Mouse (Mus musculus) ES-E14 (cell line): Measurements from ENCODE around the gene Klhl35. TPM values are rescaled to one million over a fixed set of nuclear protein-coding genes. Genes with fewer than 3 reads are reported as not detected.
A peak's percentile ranks its signal among the peaks of the same experiment; 100 is the strongest.

Experiments used
- DNase-seq: peaks from one replicate; pipeline ENCODE4 v3.0.0-alpha.2; 2013; ENCODE audit warnings: low read depth, low spot score
- H3K27ac ChIP-seq: 2 replicates; pipeline ENCODE4 v1.5.1; 2012; ENCODE audit warnings: low read depth, mild to moderate bottlenecking, low read length, moderate library complexity, mixed read lengths; ENCODE audit not compliant: poor library complexity, insufficient read depth, severe bottlenecking
- H3K36me3 ChIP-seq: 2 replicates; pipeline ENCODE4 v1.6.1; 2012; ENCODE audit warnings: mild to moderate bottlenecking, low read length, moderate library complexity, mixed read lengths; ENCODE audit not compliant: control insufficient read depth, poor library complexity, insufficient read depth, severe bottlenecking
- H3K4me1 ChIP-seq, 2 experiments: fragments of 150-350 bp in 1 of 2; sonication (generic) in 1 of 2; 2 replicates each; pipeline ENCODE4 v1.6.1; 2012; ENCODE audit warnings: low read length in 2 of 2, mild to moderate bottlenecking in 1 of 2, mixed read lengths in 1 of 2; ENCODE audit not compliant: control insufficient read depth in 2 of 2, insufficient read depth in 2 of 2, poor library complexity in 1 of 2
- H3K4me3 ChIP-seq, 2 experiments: fragments of 150-350 bp in 1 of 2; sonication (generic) in 1 of 2; 2 replicates each; pipeline ENCODE4 v1.5.1; 2012; ENCODE audit warnings: low read length in 2 of 2, low read depth in 1 of 2, mild to moderate bottlenecking in 1 of 2, mixed read lengths in 1 of 2; ENCODE audit not compliant: insufficient read depth in 1 of 2, poor library complexity in 1 of 2, severe bottlenecking in 1 of 2
- H3K9ac ChIP-seq: 2 replicates; pipeline ENCODE4 v1.6.1; 2012; ENCODE audit warnings: low read depth, mild to moderate bottlenecking, low read length, mixed read lengths; ENCODE audit not compliant: poor library complexity, insufficient read depth, severe bottlenecking
- H3K9me3 ChIP-seq: fragments of 150-350 bp; sonication (generic); 2 replicates; pipeline ENCODE4 v1.6.1; 2012; ENCODE audit warnings: low read depth, mild to moderate bottlenecking, low read length; ENCODE audit not compliant: control insufficient read depth, insufficient read depth
- CHD2 ChIP-seq: IDR thresholded peaks from 2 replicates; pipeline ENCODE4 v1.6.1; 2014; ENCODE audit warnings: mild to moderate bottlenecking, low read depth, low read length, inconsistent platforms
- HCFC1 ChIP-seq: IDR thresholded peaks from 2 replicates; pipeline ENCODE4 v1.6.1; 2012; ENCODE audit warnings: low read length, inconsistent platforms, borderline replicate concordance; ENCODE audit not compliant: insufficient read depth
- MAFK ChIP-seq: IDR thresholded peaks from 2 replicates; pipeline ENCODE4 v1.6.1; 2014; ENCODE audit warnings: mild to moderate bottlenecking, low read depth, low read length, inconsistent platforms; ENCODE audit not compliant: insufficient read depth
- ZC3H11A ChIP-seq: IDR thresholded peaks from 2 replicates; pipeline ENCODE4 v1.6.1; 2012; ENCODE audit warnings: low read depth, mild to moderate bottlenecking, inconsistent platforms, low read length, borderline replicate concordance
- ZNF384 ChIP-seq: IDR thresholded peaks from 2 replicates; pipeline ENCODE4 v1.6.1; 2012; ENCODE audit warnings: low read depth, low read length, inconsistent platforms
- in situ Hi-C, 2 experiments: fragments of 600-800 bp; cut with MboI; formaldehyde crosslinking; loops; one replicate each; pipeline ENCODE4 v1.15.1; 2025; ENCODE audit warnings: low sequenced_read_pairs in 2 of 2, inconsistent platforms in 1 of 2; ENCODE audit not compliant: unreplicated experiment in 2 of 2
- total RNA-seq: library from RNA; depleted of rRNA; stranded (reverse); fragments of 300-350 nt; gene quantifications from 2 replicates; pipeline ENCODE4 v1.2.3, GENCODE M21; 2012; rRNA removed

Gene Klhl35
- total RNA-seq, 1 experiment, result 0.31 TPM

DNA sequence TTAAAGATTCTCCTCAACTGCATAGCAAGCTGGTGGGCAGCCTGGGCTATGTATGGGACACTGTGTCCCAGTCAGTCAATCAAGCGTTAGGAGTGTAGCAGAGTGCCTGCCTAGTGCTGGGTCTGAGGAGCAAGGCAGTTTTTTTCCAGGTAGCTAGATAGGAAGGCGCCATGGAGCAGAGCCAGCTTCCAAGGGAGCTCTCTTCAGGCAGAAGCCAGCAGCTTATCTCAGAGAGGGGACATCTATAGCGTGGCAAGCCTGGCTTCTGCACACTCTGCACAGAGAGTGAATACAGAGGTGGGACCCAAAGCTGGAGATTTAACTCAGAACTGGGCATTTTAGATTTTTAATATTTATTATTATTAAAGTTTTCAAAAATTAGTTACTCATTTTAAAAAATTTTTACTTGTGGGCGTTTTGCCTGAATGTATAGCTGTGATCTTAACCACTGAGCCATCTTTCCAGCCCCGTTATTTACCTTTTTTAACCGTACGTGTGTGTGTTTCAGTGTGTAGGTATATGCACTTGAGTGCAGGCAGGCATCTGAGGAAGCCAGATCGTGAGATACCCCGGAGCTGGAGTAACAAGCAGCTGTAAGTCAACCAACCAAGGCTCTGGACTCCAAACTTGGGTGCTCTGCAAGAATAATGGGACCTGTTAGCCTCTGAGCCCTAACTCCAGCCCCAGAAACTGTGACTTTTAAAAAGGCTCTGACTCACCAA, 50.4 kb downstream of the Klhl35 start:
- Histone ChIP-seq H3K4me1 (peaks cover 0 to 6% of the 10 kb centered on the region in 2 experiments; a peak in 2 of 4 replicates), H3K4me3 (no peak overlapping the region), H3K27ac (no peak overlapping the region), H3K9ac (no peak overlapping the region), H3K36me3 (no peaks in the 10 kb centered on the region), H3K9me3 (no peaks in the 10 kb centered on the region)
- in situ Hi-C loops, result no loop called here
- DNase-seq, result no peak
- TF ChIP-seq MAFK, result no peak
- TF ChIP-seq HCFC1, result no peak

- in situ Hi-C loops, result no loop called here
- no peaks in the 10 kb centered on the region for H3K9me3 ChIP-seq
- no peak overlapping the region for H3K4me3 ChIP-seq
- no peak for TF ChIP-seq HCFC1
- no peak for TF ChIP-seq ZNF384
- TF ChIP-seq MAFK, result no peak
- TF ChIP-seq ZC3H11A, result no peak
- no peak for TF ChIP-seq CHD2
- peaks cover 0 to 6% of the 10 kb centered on the region in 2 experiments; a peak in 2 of 4 replicates for H3K4me1 ChIP-seq
- H3K27ac ChIP-seq, result no peak overlapping the region
- no peak for DNase-seq
- no peaks in the 10 kb centered on the region for H3K36me3 ChIP-seq
- no peak overlapping the region for H3K9ac ChIP-seq
These were observed 51.0 kb downstream of the Klhl35 start for GRCm38 (mm10) chr7:99516814-99517157.

DNA sequence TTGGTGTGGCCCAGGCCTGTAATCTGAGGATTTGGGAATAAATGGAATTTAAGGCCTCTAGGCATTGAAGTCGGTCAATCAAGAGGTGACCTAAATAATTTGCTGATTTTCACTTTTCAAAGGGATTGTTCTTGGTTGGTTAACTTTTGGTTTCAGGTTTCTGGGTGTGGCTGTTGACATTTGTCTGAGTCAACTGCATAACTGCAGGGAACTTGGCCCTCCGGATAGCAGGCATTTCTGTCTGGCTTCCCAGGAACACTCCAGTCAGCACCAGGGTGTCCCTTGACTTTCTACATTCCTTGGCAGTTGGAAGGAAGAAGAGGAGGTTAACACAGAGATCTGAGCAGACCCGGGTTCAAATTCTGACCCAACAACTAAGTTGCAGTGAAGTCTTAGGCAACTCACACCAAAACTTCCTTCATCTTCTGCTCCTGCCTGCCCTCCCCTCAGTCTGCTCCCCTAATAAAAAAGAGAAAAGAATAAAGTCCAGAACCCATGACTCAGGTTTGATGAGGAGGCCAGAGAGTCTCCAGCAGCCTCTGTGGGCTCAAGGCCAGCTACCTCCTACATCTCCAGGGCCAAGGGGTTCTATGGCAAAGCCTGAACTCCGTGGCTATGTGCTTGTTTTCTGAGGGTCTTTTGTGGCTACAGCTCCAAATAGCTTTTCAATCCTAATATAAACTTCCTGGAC, 53.3 kb downstream of the Klhl35 start:
- H3K9me3 ChIP-seq, result no peaks in the 10 kb centered on the region
- in situ Hi-C loops, result no loop called here
- H3K4me3 ChIP-seq, result no peak overlapping the region
- DNase-seq, result peak; percentile 49
- H3K9ac ChIP-seq, result no peak overlapping the region
- H3K27ac ChIP-seq, result no peak overlapping the region; the same call in 1 of the 2 replicates
- no peaks in the 10 kb centered on the region for H3K36me3 ChIP-seq
- H3K4me1 ChIP-seq, result peaks cover 0 to 6% of the 10 kb centered on the region in 2 experiments; a peak in 2 of 4 replicates
- TF ChIP-seq ZNF384 (no peak), MAFK (peak; percentile 82)

- H3K9ac ChIP-seq, result no peak overlapping the region
- DNase-seq, result no peak
- no peak overlapping the region for H3K27ac ChIP-seq
- in situ Hi-C loops, result no loop called here
- no peaks in the 10 kb centered on the region for H3K36me3 ChIP-seq
- H3K9me3 ChIP-seq, result no peaks in the 10 kb centered on the region
- H3K4me1 ChIP-seq, result peaks cover 0 to 6% of the 10 kb centered on the region in 2 experiments; a peak in 2 of 4 replicates
- H3K4me3 ChIP-seq, result no peak overlapping the region
- TF ChIP-seq CHD2 (no peak), ZC3H11A (no peak), MAFK (no peak), ZNF384 (no peak), HCFC1 (no peak)
These were observed 57.3 kb downstream of the Klhl35 start for GRCm38 (mm10) chr7:99523121-99523520.

Other genes with a start within 250 kb of the Klhl35 start
- gene Mogat2, start 227.4 kb upstream of the Klhl35 start, total RNA-seq, result 9.1 and 22.9 TPM in 2 replicates
- 6.7 and 13.5 TPM in 2 replicates for gene Map6, start 198.6 kb upstream of the Klhl35 start, total RNA-seq
- gene Serpinh1, start 112.8 kb upstream of the Klhl35 start, total RNA-seq, result 337 and 500 TPM in 2 replicates
- 8.3 and 10.2 TPM in 2 replicates for gene Gdpd5, start 84.6 kb upstream of the Klhl35 start, total RNA-seq
- gene Rps3, start 17.7 kb downstream of the Klhl35 start, total RNA-seq, result 1,655 and 1,728 TPM in 2 replicates
- gene Arrb1, start 69.5 kb downstream of the Klhl35 start, total RNA-seq, result 10.7 and 15.3 TPM in 2 replicates
- gene Tpbgl, start 161.1 kb downstream of the Klhl35 start, total RNA-seq, result 0.11 and 0.27 TPM in 2 replicates
- 0.21 and 0.45 TPM in 2 replicates for gene Slco2b1, start 245.3 kb downstream of the Klhl35 start, total RNA-seq